Mouse (Mus musculus) right cerebral cortex, postnatal 36 days (tissue): ENCODE measurements around the gene Gm3409.
"Not testable (repeated sequence)": the region's sequence is repeated elsewhere in the genome, so short reads cannot be mapped to it uniquely, and the experiment has no call there.

Experiments used
- DNase-seq, 2 experiments: peaks; one replicate each; pipeline ENCODE4 v3.0.0; 2022; ENCODE audit warnings: low spot score in 2 of 2, mixed read lengths in 1 of 2

The Gm3409 gene

GRCm38 (mm10) chr5:146537347-146537746 is at the start of gene Gm3409:
Gene Gm3409 (plus strand): TSS chr5:146537647.
- DNase-seq: not testable (repeated sequence)

- not testable (repeated sequence) for DNase-seq
These were observed 48.5 kb upstream of the Gm3409 start for GRCm38 (mm10) chr5:146488959-146489358.

GRCm38 (mm10) chr5:146491063-146491462 is 46.4 kb upstream of the Gm3409 start, which contains the start of gene Gm6370:
Gene Gm6370 (plus strand): TSS chr5:146491363.
- DNase-seq: not testable (repeated sequence)

- not testable (repeated sequence) for DNase-seq
These were observed 35.3 kb upstream of the Gm3409 start, which contains the start of gene 4930449I24Rik for GRCm38 (mm10) chr5:146502099-146502498. Gene 4930449I24Rik (plus strand): TSS chr5:146502399.

GRCm38 (mm10) chr5:146513823-146514222 is 23.6 kb upstream of the Gm3409 start, which contains the start of gene Gm3402:
Gene Gm3402 (plus strand): TSS chr5:146514123.
- DNase-seq: not testable (repeated sequence)

GRCm38 (mm10) chr5:146525501-146525900 is 11.9 kb upstream of the Gm3409 start, which contains the start of gene Gm3404:
Gene Gm3404 (plus strand): TSS chr5:146525801.
- not testable (repeated sequence) for DNase-seq

- DNase-seq: not testable (repeated sequence)
These were observed 18.4 kb downstream of the Gm3409 start, which contains the start of gene Gm3415 for GRCm38 (mm10) chr5:146555836-146556235. Gene Gm3415 (plus strand): TSS chr5:146556136.

- no peak for DNase-seq
These were observed 26.8 kb downstream of the Gm3409 start for GRCm38 (mm10) chr5:146564259-146564658.

GRCm38 (mm10) chr5:146567054-146567453 is 29.6 kb downstream of the Gm3409 start:
- DNase-seq: no peak

- DNase-seq: not testable (repeated sequence)
These were observed 32.7 kb downstream of the Gm3409 start for GRCm38 (mm10) chr5:146570179-146570578.

GRCm38 (mm10) chr5:146571830-146572734 is 34.6 kb downstream of the Gm3409 start:
- peak; percentile 34 to 55 for DNase-seq

GRCm38 (mm10) chr5:146572735-146573042 is 35.2 kb downstream of the Gm3409 start:
- not testable (repeated sequence) for DNase-seq

- DNase-seq: no peak
These were observed 39.2 kb downstream of the Gm3409 start for GRCm38 (mm10) chr5:146576668-146577067.

- DNase-seq: no peak
These were observed 46.7 kb downstream of the Gm3409 start for GRCm38 (mm10) chr5:146584156-146584477.

GRCm38 (mm10) chr5:146584478-146585306 is 47.2 kb downstream of the Gm3409 start, which contains the start of gene Gpr12:
Gene Gpr12 (minus strand): TSS chr5:146585239.
- DNase-seq: peak in 1 of 2 experiments; percentile 29

- no peak for DNase-seq
These were observed 47.8 kb downstream of the Gm3409 start for GRCm38 (mm10) chr5:146585307-146585651.

- DNase-seq: no peak
These were observed 49.1 kb downstream of the Gm3409 start for GRCm38 (mm10) chr5:146586357-146587070.
